Mouse (Mus musculus) midbrain, embryonic 16.5 days (tissue): ENCODE data around the gene Scn4a. TPM values are rescaled to one million over a fixed set of nuclear protein-coding genes. Genes with fewer than 3 reads are reported as not detected.

ENCODE experiments used
- ATAC-seq: fragments of 200-750 bp; cut with Nextera tagmentation; 2 replicates; pipeline ENCODE4 v1.8.0; 2017; ENCODE audit warnings: moderate TSS enrichment
- H3K27ac ChIP-seq: fragments of 300-500 bp; sonication (generic); 2 replicates; pipeline ENCODE4 v1.5.1; 2014; ENCODE audit warnings: mild to moderate bottlenecking, low read length, mixed read lengths
- H3K27me3 ChIP-seq: fragments of 300-500 bp; sonication (generic); 2 replicates; pipeline ENCODE4 v1.6.1; 2014; ENCODE audit warnings: low read depth, low read length, mixed read lengths; ENCODE audit not compliant: control insufficient read depth, insufficient read depth
- H3K36me3 ChIP-seq: fragments of 300-500 bp; sonication (generic); 2 replicates; pipeline ENCODE4 v1.6.1; 2014; ENCODE audit warnings: mild to moderate bottlenecking, low read length, moderate library complexity, mixed read lengths; ENCODE audit not compliant: control insufficient read depth, insufficient read depth
- H3K4me1 ChIP-seq: fragments of 300-500 bp; sonication (generic); 2 replicates; pipeline ENCODE4 v1.6.1; 2014; ENCODE audit warnings: mild to moderate bottlenecking, low read length, mixed read lengths; ENCODE audit not compliant: control insufficient read depth, insufficient read depth
- H3K4me2 ChIP-seq: fragments of 300-500 bp; sonication (generic); 2 replicates; pipeline ENCODE4 v1.6.1; 2014; ENCODE audit warnings: mild to moderate bottlenecking, low read length, mixed read lengths
- H3K4me3 ChIP-seq: fragments of 300-500 bp; sonication (generic); 2 replicates; pipeline ENCODE4 v1.5.1; 2014; ENCODE audit warnings: low read depth, mild to moderate bottlenecking, low read length, moderate library complexity, mixed read lengths
- H3K9ac ChIP-seq: fragments of 300-500 bp; sonication (generic); 2 replicates; pipeline ENCODE4 v1.6.1; 2014; ENCODE audit warnings: low read depth, low read length, mixed read lengths
- H3K9me3 ChIP-seq: fragments of 300-500 bp; sonication (generic); replicated peaks from 2 replicates; pipeline ENCODE4 v1.6.1; 2014; ENCODE audit warnings: mild to moderate bottlenecking, low read length, mixed read lengths; ENCODE audit not compliant: control insufficient read depth, poor library complexity, severe bottlenecking
- WGBS: fragments of 180-500 bp; shearing (Covaris S2); extraction: QIAGEN DNeasy Blood & Tissue Kit; methylation state at CpG from one replicate; pipeline ENCODE4 v1.1.7; 2014; 5-methylcytosine and 5-hydroxymethylcytosine counted together
- polyA plus RNA-seq: library from polyadenylated mRNA; unstranded; fragments of >200 nt; fragmentation: Nextera tagmentation; extraction: Ambion mirVana; gene quantifications from 2 replicates; pipeline ENCODE4 v1.2.1, GENCODE M21; 2015

Gene Scn4a
- polyA plus RNA-seq, 1 experiment from 2014 or later = not detected

GRCm38 (mm10) chr11:106276454-106276853 lies 76.6 kb downstream of the Scn4a start, which contains the start of gene Tcam1:
Gene Tcam1, plus strand, starts transcription at chr11:106276672.
- peak; percentile 63 for ATAC-seq
- no peaks in the 10 kb centered on the region for H3K9me3 ChIP-seq
- no peaks in the 10 kb centered on the region for H3K36me3 ChIP-seq
- H3K9ac ChIP-seq = 0 out of 2 replicates have a peak within 1 kb of the TSS, but pooled peaks have one; percentile 32
- no peaks in the 10 kb centered on the region for H3K27me3 ChIP-seq
- WGBS = 5% methylated on average over 25 of the region's 25 CpGs
- H3K4me3 ChIP-seq = peak within 1 kb of the TSS; percentile 15; the same call in 1 of the 2 replicates
- H3K4me1 ChIP-seq = peaks cover 9% of the 10 kb centered on the region
- H3K4me2 ChIP-seq = peak within 1 kb of the TSS; percentile 66
- no peak within 1 kb of the TSS for H3K27ac ChIP-seq

GRCm38 (mm10) chr11:106274971-106275411 lies 78.1 kb downstream of the Scn4a start:
- WGBS = 87% methylated on average over 7 of the region's 7 CpGs
- Histone ChIP-seq H3K4me2 (no peak overlapping the region), H3K9me3 (no peaks in the 10 kb centered on the region), H3K27ac (no peak overlapping the region), H3K9ac (no peak overlapping the region), H3K27me3 (no peaks in the 10 kb centered on the region), H3K4me3 (no peak overlapping the region), H3K36me3 (no peaks in the 10 kb centered on the region), H3K4me1 (peaks cover 14% of the 10 kb centered on the region)
- no peak for ATAC-seq

GRCm38 (mm10) chr11:106274374-106274773 lies 78.7 kb downstream of the Scn4a start:
- H3K9ac ChIP-seq = no peak overlapping the region
- peaks cover 14% of the 10 kb centered on the region for H3K4me1 ChIP-seq
- H3K27ac ChIP-seq = no peak overlapping the region
- no peaks in the 10 kb centered on the region for H3K9me3 ChIP-seq
- H3K27me3 ChIP-seq = no peaks in the 10 kb centered on the region
- 85% methylated on average over 1 of the region's 1 CpGs for WGBS
- no peaks in the 10 kb centered on the region for H3K36me3 ChIP-seq
- no peak for ATAC-seq
- no peak overlapping the region for H3K4me2 ChIP-seq
- no peak overlapping the region for H3K4me3 ChIP-seq

- no peak overlapping the region for H3K27ac ChIP-seq
- WGBS = 97% methylated on average over 6 of the region's 6 CpGs
These were observed 79.3 kb downstream of the Scn4a start for GRCm38 (mm10) chr11:106273811-106274210.

GRCm38 (mm10) chr11:106273311-106273684 lies 79.8 kb downstream of the Scn4a start:
- Histone ChIP-seq H3K9ac (peak overlapping the region; percentile 80), H3K27ac (peak overlapping the region; percentile 81), H3K4me1 (peaks cover 23% of the 10 kb centered on the region), H3K27me3 (no peaks in the 10 kb centered on the region), H3K9me3 (no peaks in the 10 kb centered on the region), H3K36me3 (no peaks in the 10 kb centered on the region), H3K4me2 (peak overlapping the region; percentile 71), H3K4me3 (peak overlapping the region; percentile 77)
- WGBS = 15% methylated on average over 16 of the region's 16 CpGs
- ATAC-seq = peak; percentile 27

More at GRCm38 (mm10) chr11:106273811-106274210, 79.3 kb downstream of the Scn4a start:
- Histone ChIP-seq H3K36me3 (no peaks in the 10 kb centered on the region), H3K4me2 (peak overlapping the region; percentile 71; the same call in 1 of the 2 replicates), H3K9me3 (no peaks in the 10 kb centered on the region), H3K4me1 (peaks cover 18% of the 10 kb centered on the region), H3K9ac (no peak overlapping the region), H3K27me3 (no peaks in the 10 kb centered on the region), H3K4me3 (no peak overlapping the region)
- ATAC-seq = no peak

GRCm38 (mm10) chr11:106272644-106273310 lies 80.3 kb downstream of the Scn4a start, which contains the start of gene Smarcd2:
Gene Smarcd2, minus strand, starts transcription at chr11:106272972.
- Histone ChIP-seq H3K36me3 (no peaks in the 10 kb centered on the region), H3K9ac (peak within 1 kb of the TSS; percentile 80), H3K4me1 (peaks cover 25% of the 10 kb centered on the region), H3K9me3 (no peaks in the 10 kb centered on the region), H3K27ac (peak within 1 kb of the TSS; percentile 81), H3K4me2 (peak within 1 kb of the TSS; percentile 71), H3K27me3 (no peaks in the 10 kb centered on the region), H3K4me3 (peak within 1 kb of the TSS; percentile 77)
- under 1% methylated on average over 72 of the region's 72 CpGs for WGBS
- peak; percentile 93 for ATAC-seq

GRCm38 (mm10) chr11:106271794-106272643 lies 81.1 kb downstream of the Scn4a start:
- H3K36me3 ChIP-seq = no peaks in the 10 kb centered on the region
- H3K27ac ChIP-seq = peak overlapping the region; percentile 81
- H3K27me3 ChIP-seq = no peaks in the 10 kb centered on the region
- peak overlapping the region; percentile 80 for H3K9ac ChIP-seq
- peak overlapping the region; percentile 71 for H3K4me2 ChIP-seq
- 2% methylated on average over 41 of the region's 41 CpGs for WGBS
- H3K4me1 ChIP-seq = peaks cover 25% of the 10 kb centered on the region
- ATAC-seq = peak; percentile 64
- H3K9me3 ChIP-seq = no peaks in the 10 kb centered on the region
- peak overlapping the region; percentile 77 for H3K4me3 ChIP-seq

- Histone ChIP-seq H3K36me3 (peaks cover 5% of the 10 kb centered on the region), H3K27ac (peak overlapping the region; percentile 20), H3K9ac (peak overlapping the region; percentile 80), H3K4me2 (peak overlapping the region; percentile 71), H3K4me1 (peaks cover 25% of the 10 kb centered on the region), H3K4me3 (peak overlapping the region; percentile 77), H3K9me3 (no peaks in the 10 kb centered on the region), H3K27me3 (no peaks in the 10 kb centered on the region)
- ATAC-seq = no peak
- WGBS = 54% methylated on average over 5 of the region's 5 CpGs
These were observed 81.8 kb downstream of the Scn4a start for GRCm38 (mm10) chr11:106271131-106271793.
